Mouse (Mus musculus) embryonic facial prominence, embryonic 14.5 days (tissue): ENCODE data around the gene Spata2. TPM values are rescaled to one million over a fixed set of nuclear protein-coding genes. Genes with fewer than 3 reads are reported as not detected.
A peak's percentile ranks its signal among the peaks of the same experiment; 100 is the strongest.

Experiments used
- ATAC-seq: fragments of 200-750 bp; cut with Nextera tagmentation; 2 replicates; pipeline ENCODE4 v1.8.0; 2017; ENCODE audit warnings: low read depth, moderate number of reproducible peaks, moderate TSS enrichment
- DNase-seq: peaks from one replicate; pipeline ENCODE4 v3.0.0-alpha.2; 2015; ENCODE audit warnings: low spot score
- H3K27ac ChIP-seq: fragments of 300-500 bp; sonication (generic); replicated peaks from 2 replicates; pipeline ENCODE4 v1.5.1; 2014; ENCODE audit warnings: low read depth, mild to moderate bottlenecking, low read length, moderate library complexity
- H3K27me3 ChIP-seq: fragments of 300-500 bp; sonication (generic); replicated peaks from 2 replicates; pipeline ENCODE4 v1.6.1; 2014; ENCODE audit warnings: low read length; ENCODE audit not compliant: control insufficient read depth, insufficient read depth
- H3K36me3 ChIP-seq: fragments of 300-500 bp; sonication (generic); 2 replicates; pipeline ENCODE4 v1.6.1; 2014; ENCODE audit warnings: low read length, mixed read lengths; ENCODE audit not compliant: control insufficient read depth, insufficient read depth
- H3K4me1 ChIP-seq: fragments of 300-500 bp; sonication (generic); 2 replicates; pipeline ENCODE4 v1.6.1; 2014; ENCODE audit warnings: antibody characterized with exemption, low read length; ENCODE audit not compliant: control insufficient read depth, insufficient read depth
- H3K4me2 ChIP-seq: fragments of 300-500 bp; sonication (generic); 2 replicates; pipeline ENCODE4 v1.6.1; 2014; ENCODE audit warnings: low read depth, mild to moderate bottlenecking, low read length, moderate library complexity, mixed read lengths
- H3K4me3 ChIP-seq: fragments of 300-500 bp; sonication (generic); 2 replicates; pipeline ENCODE4 v1.5.1; 2014; ENCODE audit warnings: low read depth, mild to moderate bottlenecking, low read length
- H3K9ac ChIP-seq: fragments of 300-500 bp; sonication (generic); 2 replicates; pipeline ENCODE4 v1.6.1; 2014; ENCODE audit warnings: low read depth, mild to moderate bottlenecking, low read length, moderate library complexity, mixed read lengths
- H3K9me3 ChIP-seq: fragments of 300-500 bp; sonication (generic); 2 replicates; pipeline ENCODE4 v1.6.1; 2016; ENCODE audit warnings: low read length; ENCODE audit not compliant: control insufficient read depth
- WGBS: fragments of 180-500 bp; shearing (Covaris S2); extraction: QIAGEN DNeasy Blood & Tissue Kit; methylation state at CpG from one replicate; pipeline ENCODE4 v1.1.7; 2014; 5-methylcytosine and 5-hydroxymethylcytosine counted together
- polyA plus RNA-seq: library from polyadenylated mRNA; unstranded; fragments of >200 nt; fragmentation: Nextera tagmentation; extraction: Ambion mirVana; gene quantifications from 2 replicates; pipeline ENCODE4 v1.2.1, GENCODE M21; 2014

Spata2 gene
- polyA plus RNA-seq, 1 experiment from 2014 or later, result 14.2 TPM

DNA sequence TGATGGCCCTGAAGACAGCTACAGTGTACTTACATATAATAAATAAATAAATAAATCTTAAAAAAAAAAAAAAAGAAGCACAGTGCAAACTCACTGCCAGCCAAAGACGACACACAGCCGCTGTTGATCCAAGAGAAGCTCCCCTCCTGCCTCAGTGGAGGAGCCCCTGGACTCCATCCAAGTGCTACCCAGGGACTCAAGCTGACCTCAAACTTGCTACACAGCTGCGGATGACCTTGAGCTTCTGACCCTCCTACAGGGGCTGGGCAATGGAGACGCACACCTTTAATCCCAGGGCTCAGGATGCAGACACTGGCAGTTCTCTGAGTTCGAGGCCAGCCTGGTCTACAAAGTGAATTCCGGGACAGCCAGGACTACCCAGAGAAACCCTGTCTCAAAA lies 4.7 kb downstream of the Spata2 start:
- H3K27me3 ChIP-seq, result no peaks in the 10 kb centered on the region
- no peak overlapping the region for H3K9ac ChIP-seq
- H3K4me3 ChIP-seq, result no peak overlapping the region
- DNase-seq (no peak), ATAC-seq (no peak)
- no peaks in the 10 kb centered on the region for H3K9me3 ChIP-seq
- no peak overlapping the region for H3K27ac ChIP-seq
- peaks cover 34% of the 10 kb centered on the region for H3K36me3 ChIP-seq
- H3K4me2 ChIP-seq, result no peak overlapping the region
- WGBS, result 86% methylated on average over 6 of the region's 6 CpGs
- peaks cover 16% of the 10 kb centered on the region for H3K4me1 ChIP-seq

- no peaks in the 10 kb centered on the region for H3K27me3 ChIP-seq
- WGBS, result 89% methylated on average over 6 of the region's 6 CpGs
- H3K4me2 ChIP-seq, result no peak overlapping the region
- no peak overlapping the region for H3K4me3 ChIP-seq
- no peaks in the 10 kb centered on the region for H3K9me3 ChIP-seq
- ATAC-seq, result no peak
- DNase-seq, result no peak
- H3K27ac ChIP-seq, result no peak overlapping the region
- peaks cover 38% of the 10 kb centered on the region for H3K36me3 ChIP-seq
- no peak overlapping the region for H3K9ac ChIP-seq
- H3K4me1 ChIP-seq, result peaks cover 16% of the 10 kb centered on the region
Observed at GRCm38 (mm10) chr2:167487551-167487950, 5.1 kb downstream of the Spata2 start.

DNA sequence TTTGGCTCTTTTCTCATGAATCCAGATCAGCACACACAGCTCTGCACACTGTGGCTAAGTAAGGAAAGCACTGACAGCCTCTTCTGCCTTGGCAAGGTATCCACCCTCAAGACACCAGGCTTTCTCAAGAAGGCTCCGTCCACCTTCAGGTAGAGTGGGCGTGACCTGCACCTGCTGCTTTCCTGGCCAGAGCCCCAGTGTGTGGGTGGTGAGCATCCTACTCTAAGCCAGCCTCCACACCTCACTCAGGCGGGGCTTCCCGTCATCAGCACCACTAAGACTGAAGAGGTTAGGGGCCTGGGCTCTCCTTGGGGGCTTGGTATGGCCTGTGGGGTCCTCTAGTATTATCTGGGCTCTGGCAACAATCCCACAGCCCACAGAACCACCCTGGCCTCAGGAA lies 6.1 kb downstream of the Spata2 start:
- Histone ChIP-seq H3K9ac (no peak overlapping the region), H3K4me2 (no peak overlapping the region), H3K27me3 (no peaks in the 10 kb centered on the region), H3K27ac (no peak overlapping the region), H3K4me3 (no peak overlapping the region), H3K9me3 (no peaks in the 10 kb centered on the region), H3K36me3 (peaks cover 42% of the 10 kb centered on the region), H3K4me1 (peaks cover 12% of the 10 kb centered on the region)
- ATAC-seq (no peak), DNase-seq (no peak)
- WGBS, result 81% methylated on average over 4 of the region's 4 CpGs

DNA sequence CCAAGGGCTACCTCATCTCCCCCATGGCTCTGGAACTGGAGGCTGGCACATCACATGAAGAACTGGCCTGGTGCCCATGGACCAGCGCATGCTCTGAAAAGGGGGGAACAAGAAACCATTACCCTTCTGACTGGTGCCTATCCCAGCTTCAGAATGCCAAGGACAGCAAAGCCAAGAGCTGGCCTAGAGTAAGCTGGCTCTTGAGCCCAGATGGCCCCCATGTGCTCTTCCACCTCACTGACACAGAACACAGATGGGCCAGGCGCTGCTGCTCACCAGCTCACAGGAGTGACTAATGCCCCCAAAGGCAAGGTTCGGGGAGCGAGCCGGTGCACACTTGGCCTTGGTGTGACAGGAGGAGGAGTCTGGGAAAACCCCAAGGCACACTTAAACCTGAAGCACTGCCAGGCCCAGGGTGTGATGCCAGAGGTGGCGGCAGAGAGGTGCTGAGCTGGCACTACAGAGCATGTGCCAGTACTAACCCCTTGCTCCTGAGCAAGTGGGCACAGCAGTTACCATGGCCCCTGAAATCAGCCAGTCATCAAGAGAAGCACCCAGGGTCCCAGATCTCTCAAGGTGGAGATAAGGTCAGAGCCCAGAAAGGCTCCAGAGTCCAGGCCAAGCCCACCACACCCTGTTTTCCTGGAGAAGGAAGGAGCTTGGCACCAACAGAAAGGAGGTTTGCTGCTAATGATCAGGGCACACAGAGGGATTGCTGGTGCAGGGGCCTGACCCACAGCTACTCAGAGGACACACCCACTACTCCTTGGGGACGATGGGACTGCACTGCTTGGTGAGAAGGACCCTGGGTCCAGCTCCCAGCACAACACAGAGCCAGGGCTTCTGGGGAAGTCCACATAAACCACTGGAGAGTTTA lies 6.9 kb downstream of the Spata2 start:
- H3K36me3 ChIP-seq, result peaks cover 47% of the 10 kb centered on the region
- H3K9me3 ChIP-seq, result no peaks in the 10 kb centered on the region
- H3K27ac ChIP-seq, result no peak overlapping the region
- no peaks in the 10 kb centered on the region for H3K27me3 ChIP-seq
- no peak overlapping the region for H3K9ac ChIP-seq
- WGBS, result 84% methylated on average over 7 of the region's 7 CpGs
- ATAC-seq (0 out of 2 replicates have a peak, but pooled peaks have one; percentile 19), DNase-seq (no peak)
- no peak overlapping the region for H3K4me3 ChIP-seq
- no peak overlapping the region for H3K4me2 ChIP-seq
- H3K4me1 ChIP-seq, result peaks cover 3% of the 10 kb centered on the region; the same call in 1 of the 2 replicates

- Histone ChIP-seq H3K9ac (no peak overlapping the region), H3K4me1 (no peaks in the 10 kb centered on the region), H3K36me3 (peaks cover 52% of the 10 kb centered on the region), H3K4me3 (no peak overlapping the region), H3K27ac (no peak overlapping the region), H3K9me3 (no peaks in the 10 kb centered on the region), H3K4me2 (no peak overlapping the region), H3K27me3 (no peaks in the 10 kb centered on the region)
- no peak for DNase-seq
- WGBS, result 88% methylated on average over 10 of the region's 11 CpGs
- ATAC-seq, result no peak
Observed at GRCm38 (mm10) chr2:167484932-167485331, 7.8 kb downstream of the Spata2 start.

GRCm38 (mm10) chr2:167483827-167484410 lies 8.8 kb downstream of the Spata2 start:
- H3K27ac ChIP-seq, result no peak overlapping the region
- H3K36me3 ChIP-seq, result peaks cover 52% of the 10 kb centered on the region
- 95% methylated on average over 24 of the region's 24 CpGs for WGBS

DNA sequence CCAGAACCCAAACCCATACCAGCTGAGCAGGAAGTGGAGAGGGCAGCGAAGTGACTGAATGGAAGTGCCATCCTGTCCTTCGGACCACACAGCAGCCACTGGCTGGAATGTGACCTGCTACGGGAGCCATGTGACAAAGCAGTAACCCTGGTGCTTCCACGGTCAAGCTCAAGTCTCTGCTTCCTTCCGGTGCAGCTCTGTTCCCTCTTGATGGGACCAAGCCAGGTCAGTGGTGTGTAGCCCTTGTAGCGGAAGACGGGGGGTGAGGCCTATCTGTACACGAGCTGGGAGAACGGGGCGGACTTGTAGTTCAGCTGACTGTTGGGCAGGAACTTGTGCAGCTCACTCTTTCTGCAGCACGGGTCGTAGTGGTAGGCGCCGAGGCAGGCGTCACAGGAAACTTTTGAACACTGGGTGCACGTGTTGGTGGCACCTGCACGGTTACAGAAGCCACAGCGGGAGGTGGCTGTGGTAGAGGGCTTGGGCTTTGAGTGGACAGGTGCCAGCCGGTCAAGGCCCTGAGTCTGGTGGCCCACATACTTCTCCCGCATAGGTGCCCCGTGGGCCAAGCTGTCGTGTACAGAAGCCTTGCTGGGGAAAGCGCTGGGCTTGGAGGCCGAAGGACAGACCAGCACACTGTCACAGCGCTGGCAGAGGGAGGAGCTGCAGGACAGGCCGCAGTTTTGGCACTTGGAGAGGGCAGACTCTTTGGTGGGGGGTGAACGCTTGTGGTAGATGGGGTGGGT lies 9.4 kb downstream of the Spata2 start:
- Histone ChIP-seq H3K4me3 (no peak overlapping the region), H3K9me3 (no peaks in the 10 kb centered on the region), H3K27me3 (no peaks in the 10 kb centered on the region), H3K9ac (no peak overlapping the region), H3K36me3 (peaks cover 52% of the 10 kb centered on the region), H3K27ac (no peak overlapping the region), H3K4me1 (no peaks in the 10 kb centered on the region), H3K4me2 (no peak overlapping the region)
- 90% methylated on average over 27 of the region's 27 CpGs for WGBS
- no peak for ATAC-seq
- no peak for DNase-seq

More at GRCm38 (mm10) chr2:167483827-167484410, 8.8 kb downstream of the Spata2 start:
- ATAC-seq (no peak), DNase-seq (no peak)
- no peaks in the 10 kb centered on the region for H3K4me1 ChIP-seq
- no peak overlapping the region for H3K4me3 ChIP-seq
- no peaks in the 10 kb centered on the region for H3K27me3 ChIP-seq
- H3K9ac ChIP-seq, result no peak overlapping the region
- H3K9me3 ChIP-seq, result no peaks in the 10 kb centered on the region
- H3K4me2 ChIP-seq, result no peak overlapping the region

DNA sequence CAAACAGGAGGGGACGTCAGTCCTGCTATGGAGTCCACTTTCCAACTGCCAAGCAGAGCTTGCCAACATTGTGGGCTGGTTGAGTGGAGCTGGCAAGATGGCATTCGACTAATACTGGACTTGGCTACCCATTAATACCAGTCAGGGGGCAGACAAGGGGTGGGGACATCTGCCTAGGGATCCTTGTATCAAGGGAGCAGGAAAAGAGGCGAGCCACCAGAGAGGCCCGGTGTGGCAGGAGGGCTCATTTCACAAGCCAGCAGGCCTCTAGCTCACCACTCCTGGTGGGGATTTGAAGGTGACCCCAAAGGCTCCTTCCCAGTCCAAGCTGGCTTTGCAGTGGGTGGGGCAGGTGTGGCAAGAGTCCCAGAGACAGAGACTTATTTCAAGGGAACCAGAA lies 10.0 kb downstream of the Spata2 start:
- Histone ChIP-seq H3K9ac (no peak overlapping the region), H3K27me3 (no peaks in the 10 kb centered on the region), H3K9me3 (no peaks in the 10 kb centered on the region), H3K4me2 (no peak overlapping the region), H3K36me3 (peaks cover 47% of the 10 kb centered on the region), H3K4me3 (no peak overlapping the region), H3K4me1 (no peaks in the 10 kb centered on the region), H3K27ac (no peak overlapping the region)
- DNase-seq (no peak), ATAC-seq (no peak)
- 94% methylated on average over 4 of the region's 4 CpGs for WGBS
